Mouse (Mus musculus) intestine, embryonic 14.5 days (tissue): ENCODE results near the gene Wtip. TPM values are rescaled to one million over a fixed set of nuclear protein-coding genes. Genes with fewer than 3 reads are reported as not detected.
"Not testable (repeated sequence)": the region's sequence is repeated elsewhere in the genome, so short reads cannot be mapped to it uniquely, and the experiment has no call there.

Source experiments
- ATAC-seq: fragments of 200-750 bp; cut with Nextera tagmentation; replicated peaks from 2 replicates; pipeline ENCODE4 v1.8.0; 2017; ENCODE audit warnings: low read depth, moderate number of reproducible peaks, moderate TSS enrichment, moderate library complexity; ENCODE audit not compliant: low FRiP score, low TSS enrichment
- DNase-seq: peaks from one replicate; pipeline ENCODE4 v3.0.0-alpha.2; 2018; ENCODE audit warnings: low spot score
- H3K27ac ChIP-seq: fragments of 300-500 bp; sonication (generic); 2 replicates; pipeline ENCODE4 v1.5.1; 2014; ENCODE audit warnings: low read depth, mild to moderate bottlenecking, control low read depth
- H3K27me3 ChIP-seq: fragments of 300-500 bp; sonication (generic); replicated peaks from 2 replicates; pipeline ENCODE4 v1.6.1; 2014; ENCODE audit warnings: low read length, control low read depth; ENCODE audit not compliant: control insufficient read depth, insufficient read depth
- H3K36me3 ChIP-seq: fragments of 300-500 bp; sonication (generic); 2 replicates; pipeline ENCODE4 v1.6.1; 2014; ENCODE audit warnings: low read length, control low read depth; ENCODE audit not compliant: control insufficient read depth, insufficient read depth
- H3K4me1 ChIP-seq: fragments of 300-500 bp; sonication (generic); replicated peaks from 2 replicates; pipeline ENCODE4 v1.6.1; 2014; ENCODE audit warnings: low read length, control low read depth, mixed read lengths; ENCODE audit not compliant: control insufficient read depth, insufficient read depth
- H3K4me2 ChIP-seq: fragments of 300-500 bp; sonication (generic); 2 replicates; pipeline ENCODE4 v1.6.1; 2014; ENCODE audit warnings: low read length
- H3K4me3 ChIP-seq: fragments of 300-500 bp; sonication (generic); 2 replicates; pipeline ENCODE4 v1.5.1; 2014; ENCODE audit warnings: low read depth, low read length, control low read depth, mixed read lengths
- H3K9ac ChIP-seq: fragments of 300-500 bp; sonication (generic); 2 replicates; pipeline ENCODE4 v1.6.1; 2014; ENCODE audit warnings: mild to moderate bottlenecking, low read length
- H3K9me3 ChIP-seq: fragments of 300-500 bp; sonication (generic); 2 replicates; pipeline ENCODE4 v1.6.1; 2016; ENCODE audit warnings: low read length, control low read depth; ENCODE audit not compliant: control insufficient read depth
- WGBS: fragments of 180-500 bp; shearing (Covaris S2); extraction: QIAGEN DNeasy Blood & Tissue Kit; methylation state at CpG from one replicate; pipeline ENCODE4 v1.1.7; 2014; 5-methylcytosine and 5-hydroxymethylcytosine counted together
- polyA plus RNA-seq: library from polyadenylated mRNA; unstranded; fragments of >200 nt; fragmentation: Nextera tagmentation; extraction: Ambion mirVana; gene quantifications from 2 replicates; pipeline ENCODE4 v1.2.1, GENCODE M21; 2014

Wtip gene
- polyA plus RNA-seq, 1 experiment from 2014 or later: 5.3 TPM

DNA sequence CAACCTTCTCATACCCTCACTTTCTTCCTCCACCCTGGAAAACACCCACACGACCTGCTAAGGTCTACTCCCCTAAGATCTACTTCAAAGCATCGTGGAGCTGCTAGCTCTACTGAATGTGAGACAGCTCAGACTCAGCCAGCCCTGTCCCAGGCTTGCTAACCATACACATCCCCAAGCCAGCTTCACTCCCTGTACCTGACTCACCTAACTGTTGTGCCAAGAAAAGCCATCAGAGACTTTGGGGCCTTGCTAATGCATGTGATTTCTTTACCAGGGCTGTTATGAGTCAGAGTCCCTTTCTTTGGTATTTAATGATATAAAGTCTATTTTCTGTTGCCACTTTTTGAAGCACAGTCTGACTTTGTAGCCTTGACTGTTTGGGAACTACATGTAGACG, 1.9 kb downstream of the Wtip start:
- Histone ChIP-seq H3K9ac (no peak overlapping the region), H3K27ac (no peak overlapping the region), H3K27me3 (no peaks in the 10 kb centered on the region), H3K9me3 (no peaks in the 10 kb centered on the region), H3K4me2 (peak overlapping the region; percentile 68), H3K4me1 (peaks cover 19% of the 10 kb centered on the region), H3K4me3 (peak overlapping the region; percentile 71), H3K36me3 (peaks cover 4% of the 10 kb centered on the region; the same call in 1 of the 2 replicates)
- ATAC-seq: no peak
- DNase-seq: no peak
- 59% methylated on average over 3 of the region's 3 CpGs for WGBS

DNA sequence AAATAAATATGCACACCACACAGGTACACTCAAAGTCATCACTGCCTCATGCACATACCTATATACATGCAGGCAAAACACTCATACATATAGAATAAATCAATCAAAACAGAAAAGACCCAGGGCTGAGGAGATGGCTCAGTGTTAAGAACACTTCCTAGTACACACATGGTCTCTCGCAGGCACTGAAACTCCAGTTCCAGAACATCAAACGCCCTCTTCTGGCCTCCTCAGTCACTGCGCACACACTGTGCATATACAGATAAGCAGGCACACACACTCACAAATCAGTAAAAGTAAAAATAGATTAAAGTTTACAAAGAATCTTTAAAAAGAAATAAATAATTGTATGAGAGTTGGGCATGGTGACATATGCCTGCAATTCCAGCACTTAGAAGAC, 6.8 kb downstream of the Wtip start:
- H3K4me2 ChIP-seq: no peak overlapping the region
- peaks cover 19% of the 10 kb centered on the region; the same call in 1 of the 2 replicates for H3K36me3 ChIP-seq
- H3K4me1 ChIP-seq: peaks cover 3% of the 10 kb centered on the region
- ATAC-seq (no peak), DNase-seq (no peak)
- H3K4me3 ChIP-seq: no peak overlapping the region
- H3K27ac ChIP-seq: no peak overlapping the region
- no peak overlapping the region for H3K9ac ChIP-seq
- WGBS: 85% methylated on average over 3 of the region's 3 CpGs
- no peaks in the 10 kb centered on the region for H3K27me3 ChIP-seq
- H3K9me3 ChIP-seq: no peaks in the 10 kb centered on the region

DNA sequence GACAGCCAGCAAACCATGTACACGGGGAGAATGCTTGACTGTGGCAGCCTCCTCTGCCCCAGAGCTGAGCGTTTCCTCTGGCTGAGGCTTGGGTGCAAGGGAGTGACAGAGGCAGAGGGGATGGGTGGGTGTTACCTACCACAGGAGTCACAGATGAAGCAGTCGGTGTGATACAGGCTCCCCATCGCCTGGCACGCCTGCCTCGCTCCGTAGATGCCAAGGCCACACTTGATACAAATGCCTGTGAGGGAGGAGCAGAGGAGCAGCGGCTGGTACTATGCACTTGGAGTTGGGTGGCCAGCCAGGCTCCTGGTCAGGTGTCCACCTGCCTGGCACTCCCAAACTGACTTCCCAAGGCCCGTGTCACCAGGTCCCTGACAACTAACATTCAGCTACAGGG, 7.7 kb downstream of the Wtip start:
- H3K4me1 ChIP-seq: peaks cover 2% of the 10 kb centered on the region; the same call in 1 of the 2 replicates
- H3K4me3 ChIP-seq: no peak overlapping the region
- peaks cover 19% of the 10 kb centered on the region; the same call in 1 of the 2 replicates for H3K36me3 ChIP-seq
- H3K27me3 ChIP-seq: no peaks in the 10 kb centered on the region
- 91% methylated on average over 9 of the region's 9 CpGs for WGBS
- no peak overlapping the region for H3K9ac ChIP-seq
- no peak overlapping the region for H3K4me2 ChIP-seq
- no peaks in the 10 kb centered on the region for H3K9me3 ChIP-seq
- ATAC-seq (no peak), DNase-seq (no peak)
- H3K27ac ChIP-seq: no peak overlapping the region

DNA sequence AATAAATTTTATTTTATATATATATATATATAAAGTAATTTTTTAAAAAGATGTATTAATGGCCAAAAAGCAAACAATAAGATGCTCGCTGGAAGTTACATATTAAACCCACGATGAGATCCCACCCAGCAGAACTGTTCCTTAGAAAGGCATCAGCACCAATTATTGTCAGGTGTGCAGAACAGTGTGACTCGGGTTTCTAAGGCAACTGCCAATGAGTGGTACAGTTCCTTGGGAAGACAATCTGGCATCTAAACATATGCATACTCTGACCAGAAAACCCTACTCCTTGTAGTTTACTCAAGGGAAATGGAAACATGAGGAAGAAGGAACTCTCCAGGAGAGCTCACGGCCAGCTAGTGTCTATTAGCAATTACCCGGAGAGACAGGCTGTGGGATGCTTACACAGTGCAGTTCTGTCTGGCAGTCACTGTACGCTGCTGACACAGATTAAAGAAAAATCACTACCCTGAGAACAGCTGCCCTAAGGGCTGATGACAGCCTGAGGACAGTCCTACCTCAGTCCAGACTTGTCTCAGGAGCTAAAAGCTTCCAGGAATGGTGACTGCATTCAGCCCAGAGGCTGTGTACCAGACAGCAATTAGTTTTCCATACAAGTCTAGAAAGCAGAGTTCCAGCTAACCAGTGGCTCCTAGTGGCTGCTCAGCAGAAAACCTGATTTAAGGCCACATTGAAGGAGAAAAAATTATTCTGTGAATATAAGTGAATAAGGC, 9.9 kb downstream of the Wtip start:
- Histone ChIP-seq H3K4me1 (0 out of 2 replicates have a peak, but pooled peaks cover 3% of the 10 kb centered on the region), H3K36me3 (peaks cover 28% of the 10 kb centered on the region), H3K27ac (no peak overlapping the region), H3K9ac (no peak overlapping the region), H3K27me3 (no peaks in the 10 kb centered on the region), H3K4me3 (no peak overlapping the region), H3K9me3 (no peaks in the 10 kb centered on the region), H3K4me2 (no peak overlapping the region)
- ATAC-seq (no peak), DNase-seq (no peak)
- 79% methylated on average over 6 of the region's 6 CpGs for WGBS

DNA sequence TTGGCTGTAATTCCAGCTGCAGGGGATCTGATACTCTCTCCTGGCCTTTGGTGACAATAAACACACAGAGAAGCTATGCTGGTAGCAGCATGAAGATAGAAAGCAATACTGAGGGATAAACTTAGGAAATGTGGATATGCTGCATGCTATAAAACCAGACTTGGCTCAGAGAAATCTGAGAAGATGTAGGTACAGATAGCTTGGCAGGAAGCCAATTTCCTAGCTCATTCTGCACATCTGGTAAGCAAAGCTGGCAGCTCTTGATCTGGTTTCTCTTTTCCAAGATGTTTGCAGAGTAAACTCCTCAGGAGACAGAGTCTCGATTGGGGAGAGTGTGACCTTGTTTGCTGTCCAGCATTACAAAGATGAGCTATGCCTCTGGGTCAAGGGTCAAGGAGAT, 12.4 kb downstream of the Wtip start:
- H3K9me3 ChIP-seq, H3K4me1 ChIP-seq, ATAC-seq, H3K27me3 ChIP-seq, H3K4me3 ChIP-seq, H3K27ac ChIP-seq, H3K9ac ChIP-seq, H3K4me2 ChIP-seq: not testable (repeated sequence)
- H3K36me3 ChIP-seq: peaks cover 53% of the 10 kb centered on the region
- WGBS: 6% methylated on average over 1 of the region's 1 CpGs
- DNase-seq: peak; percentile 57

DNA sequence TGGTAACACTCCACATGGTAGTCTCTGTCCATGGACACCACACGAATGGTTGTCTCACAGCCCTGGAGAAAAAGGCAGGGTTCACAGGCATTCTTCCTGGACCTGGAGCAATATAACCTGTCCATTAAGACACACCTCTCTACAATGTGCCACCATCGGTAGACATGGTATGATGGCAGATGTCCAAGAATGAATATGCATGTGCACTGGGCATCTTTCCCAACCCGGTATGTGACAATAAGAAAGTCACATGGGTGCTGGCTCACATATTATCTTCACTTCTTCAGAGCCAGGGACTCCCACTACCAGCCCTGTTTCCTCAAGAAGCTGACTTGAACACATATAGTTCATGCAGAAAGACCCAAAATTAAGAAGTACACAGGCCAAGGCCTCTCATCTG, 16.5 kb downstream of the Wtip start:
- 90% methylated on average over 3 of the region's 3 CpGs for WGBS
- H3K4me1 ChIP-seq: 0 out of 2 replicates have a peak, but pooled peaks cover 3% of the 10 kb centered on the region
- no peaks in the 10 kb centered on the region for H3K9me3 ChIP-seq
- no peak overlapping the region for H3K4me3 ChIP-seq
- H3K27me3 ChIP-seq: no peaks in the 10 kb centered on the region
- no peak overlapping the region for H3K9ac ChIP-seq
- no peak for ATAC-seq
- H3K36me3 ChIP-seq: peaks cover 73% of the 10 kb centered on the region
- H3K4me2 ChIP-seq: no peak overlapping the region
- no peak overlapping the region for H3K27ac ChIP-seq
- DNase-seq: no peak

DNA sequence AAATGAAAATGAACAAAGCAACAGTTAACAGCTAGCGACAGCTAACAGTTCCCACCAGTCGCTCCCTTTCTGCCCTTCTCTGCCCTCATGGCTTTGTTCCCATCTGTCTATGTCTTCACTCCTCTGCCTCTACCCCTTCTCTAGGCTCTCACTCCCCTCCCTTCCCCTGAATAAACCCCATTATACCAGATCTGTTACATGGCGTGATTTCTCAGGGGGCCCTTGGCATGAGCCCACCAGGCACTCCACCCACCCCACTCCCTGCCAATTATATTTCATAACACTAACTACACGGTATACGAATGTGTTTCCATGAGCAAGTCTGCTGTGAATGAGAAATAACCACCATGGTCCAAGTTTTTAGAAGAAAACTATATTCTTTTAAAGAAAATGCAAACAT, 23.9 kb downstream of the Wtip start:
- H3K36me3 ChIP-seq: peaks cover 33% of the 10 kb centered on the region
- no peak overlapping the region for H3K9ac ChIP-seq
- DNase-seq (no peak), ATAC-seq (no peak)
- no peaks in the 10 kb centered on the region for H3K9me3 ChIP-seq
- H3K27ac ChIP-seq: no peak overlapping the region
- no peak overlapping the region for H3K4me2 ChIP-seq
- no peaks in the 10 kb centered on the region for H3K27me3 ChIP-seq
- no peak overlapping the region for H3K4me3 ChIP-seq
- 84% methylated on average over 5 of the region's 5 CpGs for WGBS
- H3K4me1 ChIP-seq: no peaks in the 10 kb centered on the region

DNA sequence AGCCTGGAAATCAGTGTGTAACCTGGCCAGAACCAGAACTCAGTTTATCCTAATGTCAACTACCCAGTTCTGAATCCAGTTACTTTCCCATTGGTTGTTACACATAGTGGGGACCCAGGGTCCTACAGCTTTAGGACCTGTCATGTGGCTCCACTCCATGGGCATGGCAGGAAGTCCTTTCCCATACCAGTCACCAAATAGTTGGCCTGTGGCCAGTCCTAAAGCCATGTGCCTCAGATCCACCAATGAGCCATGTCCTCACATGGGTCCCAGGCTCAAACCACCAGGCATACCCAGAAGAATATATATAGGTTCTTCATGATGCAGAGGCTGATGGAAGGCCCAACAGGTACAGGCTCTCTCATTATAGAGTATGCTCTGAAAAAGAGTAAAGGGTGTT, 31.8 kb downstream of the Wtip start:
- no peak overlapping the region for H3K27ac ChIP-seq
- DNase-seq: no peak

DNA sequence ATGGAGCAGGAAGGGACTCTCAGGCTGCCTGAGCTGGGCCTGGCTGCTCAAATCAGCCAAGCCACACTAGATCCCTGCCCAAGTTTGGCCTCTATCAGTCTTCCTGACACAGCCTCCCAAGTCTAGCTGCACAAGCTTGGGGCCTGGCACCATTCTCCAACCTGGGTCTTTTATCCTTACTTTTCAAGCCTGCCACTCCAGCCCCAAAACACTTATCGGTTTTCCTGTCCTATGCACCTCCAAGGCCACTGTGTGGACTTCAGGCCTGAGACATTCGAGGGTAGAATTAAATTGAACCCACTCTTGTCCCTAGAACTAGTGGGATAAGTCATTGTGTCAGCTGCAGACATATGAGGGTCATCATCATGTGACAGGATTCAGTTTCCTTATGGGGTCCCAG, 33.1 kb downstream of the Wtip start:
- H3K9ac ChIP-seq: no peak overlapping the region
- H3K4me3 ChIP-seq: no peak overlapping the region
- H3K4me1 ChIP-seq: no peaks in the 10 kb centered on the region
- peaks cover 4% of the 10 kb centered on the region; the same call in 1 of the 2 replicates for H3K9me3 ChIP-seq
- no peak for ATAC-seq
- H3K27me3 ChIP-seq: no peaks in the 10 kb centered on the region
- no peak overlapping the region for H3K27ac ChIP-seq
- 81% methylated on average over 2 of the region's 2 CpGs for WGBS
- no peak for DNase-seq
- H3K36me3 ChIP-seq: no peaks in the 10 kb centered on the region
- H3K4me2 ChIP-seq: no peak overlapping the region

More for the DNA sequence above, 31.8 kb downstream of the Wtip start:
- ATAC-seq: no peak
- H3K27me3 ChIP-seq: no peaks in the 10 kb centered on the region
- H3K36me3 ChIP-seq: no peaks in the 10 kb centered on the region
- H3K4me2 ChIP-seq: no peak overlapping the region
- no peak overlapping the region for H3K4me3 ChIP-seq
- no peaks in the 10 kb centered on the region for H3K4me1 ChIP-seq
- H3K9ac ChIP-seq: no peak overlapping the region
- no peaks in the 10 kb centered on the region for H3K9me3 ChIP-seq
